Mouse (Mus musculus): ENCODE measurements around the gene A730009L09Rik.

DNA sequence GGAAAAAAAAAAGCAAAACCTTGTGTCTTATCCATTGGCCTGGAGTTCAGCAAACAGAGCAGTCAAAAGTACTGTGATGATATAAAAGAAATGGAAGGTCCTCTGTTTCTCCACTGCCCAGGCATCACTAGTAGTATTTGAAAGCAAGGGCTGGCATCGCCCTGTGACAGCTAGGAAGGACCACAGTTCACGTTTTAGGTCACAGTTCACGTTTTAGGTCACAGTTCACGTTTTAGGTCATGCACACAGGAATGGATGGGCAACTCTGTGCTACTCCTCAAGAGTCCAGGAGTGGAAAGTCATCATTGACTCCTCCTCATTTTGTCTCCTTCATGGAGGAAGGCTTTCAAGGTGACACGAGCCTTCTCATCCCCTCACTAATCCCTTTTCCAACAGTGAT, 38.0 kb upstream of the A730009L09Rik start:
- TF ChIP-seq EP300 (IDR thresholded peaks at IDR 0.05; ENCODE audit: low read depth) (no peak), CTCF (IDR thresholded peaks at IDR 0.05; ENCODE audit: low read depth) (no peak)
